Mouse (Mus musculus): ENCODE data around the gene Muc16. TPM values are rescaled to one million over a fixed set of nuclear protein-coding genes. Genes with fewer than 3 reads are reported as not detected.

Muc16 gene
- polyA plus RNA-seq (2017; shearing (Covaris generic)), result 0.02 TPM

GRCm38 (mm10) chr9:18674480-18675154 is at the start of gene Muc16:
TSS of gene Muc16 (minus strand) at chr9:18674530.

GRCm38 (mm10) chr9:18478168-18478567 is 196.2 kb downstream of the Muc16 start, which contains the start of the genes Zfp558 and Mbd3l1:
TSS of gene Zfp558 (minus strand) at chr9:18478268.
TSS of gene Mbd3l1 (plus strand) at chr9:18478359.

Other genes starting within 250 kb of the Muc16 start
- not detected for gene Mbd3l2, start 243.9 kb downstream of the Muc16 start, polyA plus RNA-seq (2017; shearing (Covaris generic))
- 1.2 TPM for gene Zfp558, start 196.3 kb downstream of the Muc16 start, polyA plus RNA-seq (2017; shearing (Covaris generic))
- not detected for gene Mbd3l1, start 196.2 kb downstream of the Muc16 start, polyA plus RNA-seq (2017; shearing (Covaris generic))
- 0.10 TPM for gene Olfr24, start 89.5 kb upstream of the Muc16 start, polyA plus RNA-seq (2017; shearing (Covaris generic))
- gene Olfr828, start 145.0 kb upstream of the Muc16 start, polyA plus RNA-seq (2017; shearing (Covaris generic)), result not detected
- not detected for gene Olfr829, start 180.4 kb upstream of the Muc16 start, polyA plus RNA-seq (2017; shearing (Covaris generic))
- gene Olfr830, start 200.2 kb upstream of the Muc16 start, polyA plus RNA-seq (2017; shearing (Covaris generic)), result not detected

Measured in naive thymus-derived CD4-positive, alpha-beta T cell, adult 5 months (primary cell).